Comparison of ENCODE assay signal across 8 mouse cellular contexts in genomic region chr14:58076030-58076521, GRCm38 (mm10). TPM values are rescaled to one million over a fixed set of nuclear protein-coding genes. Genes with fewer than 3 reads are reported as not detected.
DNase-seq lines count a peak whose midpoint lies in the region; ATAC-seq and TF ChIP-seq lines count a peak whose summit lies in the region.

No protein-coding gene starts in this region.

- no peaks in the 10 kb centered on the region for H3K4me1 ChIP-seq in cortical plate, adult 2 months (ENCODE audit: control insufficient read depth, insufficient read depth, low read length)
- peaks cover 4% of the 10 kb centered on the region; the same call in 1 of the 2 replicates for H3K4me1 ChIP-seq in heart, embryonic 11.5 days (ENCODE audit: control insufficient read depth, insufficient read depth, low read length)
- H3K4me1 ChIP-seq in kidney, postnatal 0 days (replicated peaks; ENCODE audit: insufficient read depth, low read length), result peaks cover 9% of the 10 kb centered on the region; the same call in 1 of the 2 replicates
- H3K4me1 ChIP-seq in liver, adult 2 months (ENCODE audit: control insufficient read depth, insufficient read depth, low read length), result peaks cover 12% of the 10 kb centered on the region
- peaks cover 12% of the 10 kb centered on the region; the same call in 1 of the 2 replicates for H3K4me1 ChIP-seq in olfactory bulb, adult 2 months (ENCODE audit: control insufficient read depth, insufficient read depth, low read length)

- H3K27me3 ChIP-seq in heart, embryonic 11.5 days (ENCODE audit: control insufficient read depth, insufficient read depth, low read length), result peaks cover 43% of the 10 kb centered on the region
- peaks cover 18% of the 10 kb centered on the region for H3K27me3 ChIP-seq in kidney, postnatal 0 days (ENCODE audit: insufficient read depth, low read length)
- peaks cover 37% of the 10 kb centered on the region for H3K27me3 ChIP-seq in liver, adult 2 months (ENCODE audit: control insufficient read depth, insufficient read depth, low read length)

- H3K9ac ChIP-seq in heart, embryonic 11.5 days (ENCODE audit: low read depth, low read length), result peak overlapping the region; percentile 69
- peak overlapping the region; percentile 61 for H3K9ac ChIP-seq in kidney, postnatal 0 days (ENCODE audit: low read depth, low read length)
- H3K9ac ChIP-seq in liver, adult 2 months (ENCODE audit: low read depth, low read length), result no peak overlapping the region

- peak overlapping the region; percentile 86 for H3K27ac ChIP-seq in cortical plate, adult 2 months (ENCODE audit: insufficient read depth, low read length)
- H3K27ac ChIP-seq in heart, embryonic 11.5 days (ENCODE audit: low read depth, low read length), result peak overlapping the region; percentile 70
- peak overlapping the region; percentile 56 for H3K27ac ChIP-seq in kidney, postnatal 0 days
- H3K27ac ChIP-seq in liver, adult 2 months (replicated peaks; ENCODE audit: insufficient read depth, low read depth, low read length), result no peak overlapping the region
- H3K27ac ChIP-seq in olfactory bulb, adult 2 months (ENCODE audit: insufficient read depth, low read depth, low read length), result peak overlapping the region; percentile 85

- peak; percentile 9 to 24 for DNase-seq in spleen, adult 18-20 months
- no peak for DNase-seq in spleen, postnatal 14 days (ENCODE audit: low spot score in 2 of 2)
- DNase-seq in kidney, postnatal 0 days (ENCODE audit: low spot score), result peak; percentile 59
- no peak for DNase-seq in liver, adult 2 months (ENCODE audit: extremely low read depth, low read depth, low spot score)

- H3K9me3 ChIP-seq in heart, embryonic 11.5 days (replicated peaks; ENCODE audit: control insufficient read depth, low read length), result no peaks in the 10 kb centered on the region
- H3K9me3 ChIP-seq in kidney, postnatal 0 days (replicated peaks; ENCODE audit: low read length), result no peaks in the 10 kb centered on the region

- TF ChIP-seq CTCF in cortical plate, adult 2 months (IDR thresholded peaks at IDR 0.05; ENCODE audit: extremely low read depth, insufficient read depth, low read length), result no peak
- no peak for TF ChIP-seq CTCF in kidney, postnatal 0 days (IDR thresholded peaks at IDR 0.05; ENCODE audit: low read depth)
- no peak for TF ChIP-seq CTCF in liver, adult 2 months (IDR thresholded peaks at IDR 0.05; ENCODE audit: low read depth, low read length)
- no peak for TF ChIP-seq CTCF in olfactory bulb, adult 2 months (IDR thresholded peaks at IDR 0.05; ENCODE audit: insufficient read depth, low read depth, low read length)

- H3K4me2 ChIP-seq in heart, embryonic 11.5 days, result peak overlapping the region; percentile 88
- peak overlapping the region; percentile 87 for H3K4me2 ChIP-seq in kidney, postnatal 0 days (ENCODE audit: low read length)

- peak; percentile 67 for ATAC-seq in heart, embryonic 11.5 days (replicated peaks; ENCODE audit: insufficient number of reproducible peaks, low FRiP score, low TSS enrichment)
- peak; percentile 72 for ATAC-seq in kidney, postnatal 0 days (replicated peaks; ENCODE audit: low FRiP score, low read depth)
- ATAC-seq in megakaryocyte-erythroid progenitor cell, adult 5-6 weeks (replicated peaks; ENCODE audit: low FRiP score, low TSS enrichment, poor library complexity, severe bottlenecking), result no peak

- H3K36me3 ChIP-seq in heart, embryonic 11.5 days (ENCODE audit: control insufficient read depth, insufficient read depth, low read length), result no peaks in the 10 kb centered on the region
- no peaks in the 10 kb centered on the region for H3K36me3 ChIP-seq in kidney, postnatal 0 days (ENCODE audit: insufficient read depth, low read length)
- H3K36me3 ChIP-seq in liver, adult 2 months (ENCODE audit: control insufficient read depth, insufficient read depth, low read length), result no peaks in the 10 kb centered on the region

- 0% methylated on average over 36 of the region's 40 CpGs for WGBS in heart, embryonic 11.5 days (ENCODE audit: insufficient replicate concordance)
- WGBS in kidney, postnatal 0 days, result under 1% methylated on average over 33 of the region's 40 CpGs
- WGBS in liver, adult 2 months, result under 1% methylated on average over 39 of the region's 40 CpGs
- WGBS in olfactory bulb, adult 2 months, result under 1% methylated on average over 40 of the region's 40 CpGs

- H3K79me2 ChIP-seq in liver, adult 2 months (ENCODE audit: control insufficient read depth, insufficient read depth, low read length), result no peaks in the 10 kb centered on the region

- TF ChIP-seq POLR2A in cortical plate, adult 2 months (IDR thresholded peaks at IDR 0.05; ENCODE audit: extremely low read depth, insufficient read depth, low read length), result no peak
- no peak for TF ChIP-seq POLR2A in liver, adult 2 months (IDR thresholded peaks at IDR 0.05; ENCODE audit: extremely low read depth, insufficient read depth, low read length)
- no peak for TF ChIP-seq POLR2A in olfactory bulb, adult 2 months (IDR thresholded peaks at IDR 0.05; ENCODE audit: insufficient read depth, low read depth, low read length)

- H3K4me3 ChIP-seq in cortical plate, adult 2 months (ENCODE audit: insufficient read depth, low read length), result peak overlapping the region; percentile 78
- H3K4me3 ChIP-seq in heart, embryonic 11.5 days (ENCODE audit: low read depth, low read length), result peak overlapping the region; percentile 61
- peak overlapping the region; percentile 63 for H3K4me3 ChIP-seq in kidney, postnatal 0 days (replicated peaks; ENCODE audit: low read depth, low read length)
- peak overlapping the region; percentile 45; the same call in 1 of the 2 replicates for H3K4me3 ChIP-seq in liver, adult 2 months (ENCODE audit: insufficient read depth, low read depth, low read length)
- H3K4me3 ChIP-seq in olfactory bulb, adult 2 months (ENCODE audit: insufficient read depth, low read depth, low read length), result peak overlapping the region; percentile 84

RNA-seq across cellular contexts. Expression of gene Fgf9, which starts 5.7 kb away (rescaled TPM):
- 18.0 and 20.5 TPM in 2 replicates for polyA plus RNA-seq in cortical plate, adult 2 months (2012; rRNA removed)
- polyA plus RNA-seq in heart, embryonic 11.5 days (2014; fragmentation: Nextera tagmentation; extraction: Ambion mirVana), result 8.9 and 9.1 TPM in 2 replicates
- 15.3 and 16.3 TPM in 2 replicates for polyA plus RNA-seq in kidney, postnatal 0 days (2015; fragmentation: Nextera tagmentation; extraction: Ambion mirVana)
- 0.09 and 0.34 TPM in 2 replicates for total RNA-seq in liver, adult 2 months (2014; rRNA removed)
- polyA plus RNA-seq in liver, adult 2 months (2012; rRNA removed), result 0.07 TPM in 2 replicates
- polyA plus RNA-seq in olfactory bulb, adult 2 months (2012; ENCODE audit: insufficient read depth, insufficient read length, low replicate concordance, missing spikeins), result not detected in 2 replicates
- not detected in 2 replicates for total RNA-seq in megakaryocyte-erythroid progenitor cell, adult 5-6 weeks (2014; fragmentation: Nextera tagmentation)
- total RNA-seq in megakaryocyte-erythroid progenitor cell, adult 5-6 weeks (2017), result not detected in 2 replicates

Comparison
In these comparisons a context has a peak if more than half of its experiments do, and no peak if none do; other contexts are left out.
1. DNase-seq: peak in spleen, adult 18-20 months (2 of 2) and kidney, postnatal 0 days (single experiment); none in spleen, postnatal 14 days (0 of 2) and liver, adult 2 months (single experiment).
2. Peak in every context shown above with its lines, with median percentiles within 50 percentile points of each other: H3K4me3 ChIP-seq.